Mouse (Mus musculus): ENCODE measurements at regions not wholly inside any gene's neighbourhood (a gene's known extent, or its start where the extent isn't known, plus 50 kb on each side); places are given as distances from the start of the nearest gene placed in this dataset.

DNA sequence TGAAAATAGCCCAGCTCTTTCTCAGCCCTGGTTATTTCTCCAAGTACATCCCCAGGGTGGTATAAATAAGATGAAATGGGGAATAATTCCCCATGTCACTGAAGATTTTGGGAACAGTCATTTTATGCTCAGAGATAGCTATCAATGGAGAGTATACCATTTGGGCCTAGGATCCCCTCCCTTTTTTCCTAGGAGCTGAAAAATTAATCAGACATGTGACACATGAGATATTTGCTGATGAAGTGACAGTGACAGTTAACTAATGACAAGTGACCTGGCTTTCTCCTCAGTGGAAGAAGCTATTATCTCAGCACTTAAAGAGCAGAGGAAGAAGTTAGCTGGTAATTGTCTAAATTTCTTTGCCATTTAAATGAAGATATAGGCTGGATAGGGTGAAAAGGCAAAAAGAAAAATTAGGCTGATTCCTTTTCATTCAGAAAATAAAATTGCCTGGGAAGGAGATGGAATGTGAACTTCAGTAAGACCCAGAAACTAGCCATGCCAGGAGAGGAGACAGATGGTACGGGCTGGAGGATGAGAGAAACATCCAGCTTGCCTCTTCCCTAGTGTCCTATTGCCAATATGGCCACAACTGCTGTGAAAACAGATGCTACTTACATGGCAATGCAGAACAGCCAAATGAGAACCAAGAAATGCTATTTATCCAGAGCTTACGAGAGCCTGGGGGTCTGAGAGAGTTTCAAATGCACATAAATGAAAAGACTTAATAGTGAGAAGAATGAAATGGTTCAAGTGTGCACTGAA, 376.1 kb upstream of the Gm11114 start:
- no peak for DNase-seq

DNA sequence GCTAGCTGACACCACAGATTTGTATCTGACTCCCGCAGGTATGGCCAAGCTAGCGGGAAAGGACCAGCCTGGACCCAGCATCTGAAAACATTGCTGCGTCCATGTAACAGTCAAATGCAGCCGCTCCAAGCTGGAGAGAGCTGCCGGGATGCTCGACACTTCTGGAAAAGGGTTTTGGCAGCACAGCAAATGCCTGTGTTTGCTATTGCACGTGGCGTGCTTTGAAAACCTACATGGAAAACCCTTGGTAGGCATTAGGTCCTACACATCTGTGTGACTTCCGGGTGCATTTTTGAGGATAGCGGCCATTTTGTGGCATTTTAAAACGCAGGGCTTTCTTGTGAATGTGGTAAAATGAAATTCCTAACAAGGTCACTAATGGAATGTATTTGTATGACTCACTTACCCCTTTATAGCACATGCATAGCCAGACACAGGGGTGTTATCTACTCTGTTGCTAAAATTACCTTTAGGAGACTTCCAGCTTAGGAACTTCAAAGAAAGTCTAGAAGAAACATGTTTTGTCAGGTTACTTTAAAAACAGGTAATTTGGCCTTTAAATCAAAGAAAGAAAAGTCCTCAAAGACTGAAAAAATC, 345.9 kb upstream of the Gm11114 start:
- DNase-seq, result no peak

DNA sequence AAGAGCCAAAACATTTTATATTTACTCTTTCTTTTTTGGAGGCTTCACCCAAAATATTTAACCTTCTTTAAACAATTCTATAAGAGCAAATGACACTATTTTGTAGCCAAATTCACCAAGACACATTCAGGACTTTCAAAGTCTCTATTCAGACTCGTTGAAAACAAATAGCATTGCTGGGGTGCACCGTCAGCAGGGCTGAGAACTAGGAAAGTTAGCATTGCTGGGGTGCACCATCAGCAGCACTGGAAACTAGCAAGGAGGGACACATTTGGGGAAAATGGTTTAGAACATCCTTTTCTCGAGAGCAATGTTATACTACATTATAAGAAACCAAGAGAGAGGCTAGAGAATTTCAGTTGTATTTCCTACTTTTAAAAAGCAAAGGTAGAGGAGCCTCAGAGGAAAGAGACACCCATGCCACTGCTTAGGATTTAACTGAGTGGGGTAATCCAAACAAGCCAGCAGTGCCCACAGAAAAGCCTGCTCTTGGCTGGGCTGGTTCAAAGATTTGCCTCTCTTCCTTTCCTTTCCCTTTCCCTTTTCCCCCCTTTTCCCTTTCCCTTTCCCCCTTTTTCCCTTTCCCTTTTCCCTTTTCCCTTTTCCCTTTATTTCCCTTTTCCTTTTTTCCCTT, 342.5 kb upstream of the Gm11114 start:
- DNase-seq, result no peak

DNA sequence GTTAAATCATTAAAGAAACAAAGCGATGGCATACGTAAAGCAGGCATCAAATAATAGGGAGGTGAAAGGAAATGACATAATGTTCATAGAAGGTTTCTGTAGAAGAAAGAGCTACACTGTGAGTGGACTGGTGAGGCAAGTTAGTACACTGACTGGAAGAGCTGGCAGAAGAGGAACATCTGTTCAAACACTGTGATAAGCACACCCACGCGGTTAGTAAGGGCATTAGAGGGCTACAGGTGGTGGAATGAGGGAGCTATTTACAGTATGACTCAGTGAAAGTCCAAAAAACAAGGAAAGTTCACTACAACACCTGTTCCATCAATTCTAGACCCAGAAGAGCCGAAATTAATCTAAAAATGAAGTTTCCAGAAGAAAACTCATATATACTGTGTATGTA, 335.1 kb upstream of the Gm11114 start:
- no peak for DNase-seq

DNA sequence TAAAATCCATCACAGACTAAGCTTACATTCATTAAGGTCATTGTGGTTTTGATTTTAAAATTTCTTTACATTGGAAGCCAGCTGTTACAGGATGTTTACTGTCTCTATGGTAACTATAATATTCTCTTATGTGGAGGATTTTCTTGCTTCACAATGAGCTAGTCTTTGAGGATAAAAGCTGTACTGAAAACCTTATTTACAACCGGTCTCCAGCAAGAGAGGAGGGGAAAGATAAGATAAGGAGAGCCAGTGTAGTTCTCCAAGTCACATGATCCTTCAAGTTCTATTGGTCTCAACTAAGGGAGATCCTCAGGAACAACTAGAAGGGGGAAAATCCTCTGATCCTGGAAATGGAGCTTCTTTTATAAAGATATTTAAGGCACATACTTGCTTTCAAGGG, 309.2 kb upstream of the Gm11114 start:
- no peak for DNase-seq

- DNase-seq, result no peak
Observed at GRCm38 (mm10) chr9:85011361-85011760, 301.2 kb upstream of the Gm11114 start.

DNA sequence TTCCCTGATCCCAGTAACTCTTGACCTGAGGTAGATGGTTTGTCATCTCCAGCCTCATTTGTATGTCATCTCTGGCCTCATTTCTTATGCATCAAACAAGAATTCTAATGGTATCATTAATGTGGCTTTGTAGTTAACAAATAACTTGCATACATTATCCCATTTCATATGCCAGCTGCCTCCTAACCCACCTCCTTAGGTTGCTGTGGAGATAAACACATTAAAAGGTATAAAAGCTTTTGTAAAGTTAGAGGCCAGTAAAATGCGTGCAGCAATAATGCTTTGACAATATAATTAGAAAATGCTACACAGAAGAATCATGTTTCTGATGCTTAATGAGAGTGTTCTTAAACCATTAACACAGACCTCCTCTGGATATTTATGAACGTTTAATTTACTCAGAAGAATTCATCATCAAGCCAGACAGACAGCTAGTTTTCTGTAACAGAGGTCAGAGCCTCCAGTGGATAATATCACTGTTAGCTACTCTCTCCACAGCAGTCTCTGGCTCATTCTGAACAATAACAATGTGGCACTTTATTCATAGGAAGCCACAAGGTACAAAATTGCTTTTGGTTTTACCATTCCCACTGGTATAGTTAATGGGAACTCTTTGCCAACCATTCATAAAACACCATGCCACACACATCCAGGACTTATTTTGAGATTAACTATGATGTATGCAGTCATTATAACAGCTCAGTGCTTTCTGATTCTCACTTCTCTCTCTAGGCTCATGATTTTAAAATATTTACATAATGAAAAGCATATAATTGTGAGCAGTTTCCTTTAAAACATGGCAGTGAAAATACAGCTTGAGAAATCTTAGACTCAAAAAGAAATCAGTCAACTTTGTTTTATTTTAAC, 264.2 kb upstream of the Gm11114 start:
- no peak for DNase-seq

DNA sequence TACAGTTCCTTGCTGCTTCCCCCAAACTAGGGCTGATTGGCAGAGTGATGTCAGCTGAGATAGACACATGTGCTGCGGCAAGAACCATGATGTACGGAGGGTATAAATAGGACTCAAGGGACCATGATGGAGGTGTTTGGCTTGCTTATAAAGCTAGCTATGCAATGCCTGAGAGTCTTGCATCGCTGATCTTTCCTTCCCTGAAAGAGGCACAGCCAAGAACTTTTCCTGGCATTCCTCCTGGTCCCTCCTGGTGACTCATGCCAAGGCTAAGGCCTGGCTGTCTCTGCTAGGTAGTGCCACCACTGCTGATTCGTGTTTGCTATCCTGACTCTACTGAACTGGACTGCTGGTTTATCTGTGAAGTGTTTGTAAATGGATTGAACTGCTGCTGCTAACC, 260.0 kb upstream of the Gm11114 start:
- DNase-seq, result no peak

DNA sequence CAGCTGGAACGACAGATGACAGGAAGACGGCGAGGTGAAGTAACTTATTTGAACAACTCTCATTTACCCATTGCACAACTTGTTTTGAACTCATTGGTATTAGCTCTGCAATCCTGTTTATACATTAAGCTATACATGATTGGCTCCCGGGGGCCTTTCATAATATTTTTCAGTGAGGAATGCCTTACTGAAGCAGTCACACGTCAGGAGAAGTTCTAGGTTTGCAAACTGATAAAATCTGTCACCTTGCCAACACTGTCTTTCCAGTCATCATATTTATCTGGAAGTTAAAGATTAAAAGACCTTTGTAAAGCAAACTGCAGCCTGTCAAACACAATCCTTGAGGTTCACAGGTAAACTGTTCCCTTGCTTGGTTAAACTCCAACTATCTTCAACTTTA, 232.6 kb upstream of the Gm11114 start:
- no peak for DNase-seq

GRCm38 (mm10) chr9:85088556-85089338, 223.8 kb upstream of the Gm11114 start:
- no peak for DNase-seq

DNA sequence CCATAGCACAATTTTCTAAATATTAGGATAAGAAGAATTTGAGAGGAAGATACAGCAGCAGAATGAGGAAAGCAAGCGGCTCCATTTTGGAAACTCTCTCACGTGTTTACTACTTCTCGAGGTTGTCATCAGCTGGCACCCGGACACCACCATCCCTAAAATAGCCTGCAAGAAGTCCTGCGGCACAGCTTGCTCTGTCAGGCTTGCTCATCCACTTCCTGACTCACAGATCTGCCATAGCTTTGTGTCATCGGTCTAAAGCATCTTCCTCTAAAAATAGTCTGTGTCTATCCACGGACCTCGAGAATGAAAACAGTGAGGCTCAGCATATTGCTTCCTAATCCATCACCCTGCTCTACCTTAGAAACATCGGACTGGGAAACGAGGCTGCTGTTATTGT, 222.3 kb upstream of the Gm11114 start:
- peak; percentile 17 for DNase-seq

DNA sequence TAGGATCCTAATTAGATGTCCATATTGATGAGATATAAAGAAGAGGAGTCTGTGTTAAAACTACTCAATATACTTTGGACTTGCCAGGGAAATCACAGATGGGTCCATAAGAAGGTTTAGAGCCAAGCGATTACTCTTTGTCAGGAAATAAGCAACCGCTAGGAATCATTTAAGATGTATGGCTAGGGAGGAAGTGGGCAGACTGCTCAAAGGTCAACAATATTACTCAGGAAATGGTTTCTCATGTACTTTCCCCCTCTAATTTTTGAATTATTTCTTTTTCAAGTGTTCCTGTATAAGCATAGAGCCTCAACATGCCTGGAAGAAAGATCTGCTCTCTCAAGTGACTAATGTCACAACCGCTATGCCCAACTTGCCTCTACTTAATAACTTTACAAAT, 217.3 kb upstream of the Gm11114 start:
- DNase-seq, result no peak

DNA sequence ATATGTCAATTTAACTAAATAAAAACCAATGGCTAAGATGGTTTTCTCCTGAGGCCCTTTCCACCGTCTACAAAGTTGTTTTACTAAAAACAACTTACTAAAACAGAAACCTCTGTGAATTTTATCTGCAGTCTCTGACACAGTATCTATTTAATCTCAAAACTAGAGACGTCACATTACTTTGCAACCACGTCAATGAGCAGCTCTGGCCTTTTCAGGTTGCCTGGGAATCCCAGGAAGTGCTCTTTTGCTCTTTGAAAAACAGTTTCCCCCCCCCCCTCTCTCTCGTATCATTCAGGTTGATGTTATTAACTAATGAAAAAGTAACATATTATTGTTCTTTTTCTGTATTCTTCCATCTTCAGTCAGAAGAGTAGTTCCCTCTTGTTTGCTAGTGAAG, 216.1 kb upstream of the Gm11114 start:
- no peak for DNase-seq

GRCm38 (mm10) chr9:85112928-85113327, 199.6 kb upstream of the Gm11114 start:
- DNase-seq, result no peak

- no peak for DNase-seq
Observed at GRCm38 (mm10) chr9:85114234-85114633, 198.3 kb upstream of the Gm11114 start.

GRCm38 (mm10) chr9:85120061-85120460, 192.5 kb upstream of the Gm11114 start:
- DNase-seq, result no peak

GRCm38 (mm10) chr9:85121059-85121458, 191.5 kb upstream of the Gm11114 start:
- no peak for DNase-seq

GRCm38 (mm10) chr9:85123706-85124105, 188.9 kb upstream of the Gm11114 start:
- DNase-seq, result no peak

GRCm38 (mm10) chr9:85125775-85126174, 186.8 kb upstream of the Gm11114 start:
- no peak for DNase-seq

DNA sequence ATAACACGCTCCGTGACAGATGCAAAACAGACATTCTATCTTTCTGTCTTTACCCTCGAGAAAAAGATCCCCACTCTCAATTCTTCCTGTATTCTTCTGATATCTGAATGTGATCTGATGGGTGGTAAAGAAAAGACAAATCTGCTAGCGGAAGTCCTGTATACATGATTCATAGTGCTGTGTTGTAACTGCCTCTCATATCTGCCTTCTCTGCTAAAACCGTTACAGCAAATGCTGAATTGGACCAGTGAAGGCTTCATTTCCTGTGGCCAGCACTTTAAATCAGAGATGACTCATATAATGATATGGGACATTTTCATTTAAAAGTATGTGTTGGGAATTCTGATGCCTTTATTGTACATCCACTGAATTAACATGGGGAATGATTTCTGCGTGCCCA, 186.0 kb upstream of the Gm11114 start:
- DNase-seq, result no peak

- DNase-seq, result no peak
Observed at GRCm38 (mm10) chr9:85127107-85127506, 185.5 kb upstream of the Gm11114 start.

DNA sequence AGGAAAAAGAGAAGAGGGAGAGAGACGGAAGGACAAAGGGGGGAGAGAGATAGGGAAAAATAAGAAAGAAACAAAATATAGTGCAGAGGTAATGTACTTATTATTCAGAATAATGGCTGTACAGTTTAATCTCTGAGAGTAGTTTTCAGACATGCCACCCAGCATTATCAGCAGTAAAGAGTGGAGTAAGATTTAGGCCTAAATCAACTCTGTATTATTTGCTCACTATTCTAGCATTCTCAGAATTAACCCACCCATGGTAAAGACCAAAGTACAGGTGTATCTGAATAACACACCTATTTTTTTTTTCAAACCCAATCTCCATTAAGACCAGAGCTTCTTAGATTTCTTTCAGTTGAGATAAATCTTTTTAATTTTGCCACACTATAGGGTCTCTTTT, 177.7 kb upstream of the Gm11114 start:
- no peak for DNase-seq
